Mouse (Mus musculus) frontal cortex, postnatal 36 days (tissue): ENCODE results near the gene Phf2.

ENCODE experiments used
- DNase-seq, 2 experiments: peaks; one replicate each; pipeline ENCODE4 v3.0.0; 2022; ENCODE audit warnings: low spot score in 2 of 2

Gene Phf2

DNA sequence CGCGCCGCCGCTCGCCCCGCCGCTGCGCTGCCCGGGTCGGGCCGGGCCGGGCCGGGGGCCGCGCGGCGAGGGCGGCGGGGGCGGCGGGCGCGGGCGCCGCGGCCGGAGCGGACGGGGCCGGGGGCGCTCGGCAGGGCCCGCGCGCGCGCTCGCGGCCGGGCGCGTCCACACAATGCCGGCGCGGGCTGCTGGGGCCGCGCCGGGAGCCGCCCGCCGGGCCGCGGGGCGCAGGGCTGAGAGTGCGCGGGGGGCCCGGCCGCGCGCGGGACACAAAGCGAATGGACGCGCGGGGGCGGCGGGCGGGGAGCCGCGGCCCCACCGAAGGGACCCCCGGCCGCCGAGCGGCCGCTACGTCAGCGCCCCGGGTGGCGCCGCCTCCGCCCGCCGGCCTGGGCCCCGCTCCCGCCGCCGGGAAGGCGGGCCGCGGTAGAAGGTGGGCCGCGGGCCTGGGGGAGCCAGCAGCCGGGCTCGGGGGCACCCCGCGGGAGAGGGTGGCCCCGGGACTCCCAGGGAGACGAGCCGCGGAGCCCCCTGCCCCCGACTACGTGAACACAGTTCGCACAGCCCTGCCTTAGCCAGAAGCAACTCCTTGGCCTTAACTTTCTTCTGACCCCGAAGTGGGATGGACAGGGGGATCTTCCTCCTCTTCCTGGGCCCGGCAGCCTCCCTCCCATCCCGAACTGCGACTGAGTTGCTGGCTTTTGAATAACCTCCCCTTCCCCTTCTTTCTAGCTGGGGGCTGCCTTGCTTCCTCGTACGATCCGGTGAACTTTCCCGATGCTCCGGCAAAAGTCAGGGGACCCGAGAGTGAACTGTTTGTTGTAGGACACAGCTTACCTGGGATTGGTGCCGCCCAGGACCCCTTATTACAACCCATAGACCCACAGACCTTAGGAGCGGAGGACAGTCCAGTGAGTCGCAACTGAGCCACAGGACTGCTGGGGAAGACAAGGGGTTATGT is at the start of gene Phf2:
Gene Phf2, minus strand, starts transcription at position 349 of the 961 bp plus-strand sequence.
- no peak for DNase-seq

DNA sequence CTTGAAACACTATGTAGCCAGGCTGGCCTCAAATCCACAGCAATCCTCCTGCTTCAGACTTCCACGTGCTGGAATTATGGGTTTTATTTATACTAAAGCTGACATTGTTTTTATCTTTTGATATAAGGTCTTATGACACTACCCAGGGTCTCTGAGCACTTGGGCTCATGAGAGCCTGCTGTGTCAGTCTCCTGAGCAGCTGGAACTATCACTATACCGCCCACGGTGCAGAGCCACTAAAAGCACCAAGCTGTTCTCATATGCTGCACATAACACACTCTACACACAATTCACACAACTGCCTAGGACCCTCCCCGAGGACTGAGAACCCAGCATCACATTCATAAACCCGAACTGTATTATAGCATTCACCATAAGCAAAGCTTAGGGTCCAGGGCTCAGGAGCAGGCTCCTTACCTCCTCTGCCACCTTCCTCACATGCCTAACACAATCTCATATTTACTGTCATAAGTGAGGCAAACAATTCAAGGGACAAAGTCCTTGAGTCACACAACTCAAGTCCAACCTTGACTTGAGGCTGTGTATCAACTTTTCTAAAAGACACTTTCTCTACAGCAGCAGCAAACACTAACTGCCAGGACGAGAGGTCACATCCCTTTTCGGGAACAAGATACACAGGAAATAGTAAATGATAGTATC is 49.0 kb upstream of the Phf2 start:
- DNase-seq, result peak in 1 of 2 experiments; percentile 33

DNA sequence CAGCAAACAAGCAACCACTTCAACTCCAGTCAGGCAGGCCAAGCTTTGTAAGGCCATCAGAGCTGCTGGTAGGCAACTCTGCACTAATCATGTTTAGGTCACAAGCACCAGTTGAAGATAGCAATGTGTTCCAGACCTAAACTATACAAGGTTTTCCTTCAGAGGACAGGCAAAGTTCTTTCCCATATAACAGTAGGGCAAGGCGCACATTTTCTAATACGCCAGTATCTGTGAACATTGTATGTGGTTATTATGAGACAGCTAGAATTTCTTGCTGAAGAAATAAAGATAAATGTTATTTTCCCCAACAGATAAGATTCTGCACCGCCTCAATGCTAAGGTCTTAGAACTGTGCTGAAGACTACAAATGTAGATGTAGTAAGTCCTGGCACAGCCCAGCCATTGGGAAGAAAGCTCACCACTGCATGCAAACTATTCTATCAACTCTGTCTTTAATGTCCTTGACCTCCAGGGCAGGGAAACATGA is 46.2 kb upstream of the Phf2 start:
- DNase-seq, result no peak

DNA sequence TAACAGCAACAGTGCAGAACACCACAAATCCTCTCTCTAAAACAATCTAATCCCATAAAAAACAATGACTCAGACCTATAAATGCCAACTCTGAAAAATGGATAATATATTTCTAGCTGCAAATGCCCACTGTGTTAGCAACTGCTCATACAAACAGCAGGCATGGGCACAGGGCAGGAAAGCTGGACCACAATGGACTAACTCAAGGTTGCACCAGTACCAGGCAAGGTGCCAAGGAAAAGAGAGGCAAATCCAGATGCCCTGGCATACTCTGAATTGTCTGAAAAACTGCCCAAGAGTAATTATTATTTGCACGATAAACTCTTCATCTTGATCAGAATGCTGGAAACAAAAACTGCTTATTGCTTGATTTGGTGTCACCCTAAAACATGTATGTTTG is 42.8 kb upstream of the Phf2 start:
- no peak for DNase-seq

DNA sequence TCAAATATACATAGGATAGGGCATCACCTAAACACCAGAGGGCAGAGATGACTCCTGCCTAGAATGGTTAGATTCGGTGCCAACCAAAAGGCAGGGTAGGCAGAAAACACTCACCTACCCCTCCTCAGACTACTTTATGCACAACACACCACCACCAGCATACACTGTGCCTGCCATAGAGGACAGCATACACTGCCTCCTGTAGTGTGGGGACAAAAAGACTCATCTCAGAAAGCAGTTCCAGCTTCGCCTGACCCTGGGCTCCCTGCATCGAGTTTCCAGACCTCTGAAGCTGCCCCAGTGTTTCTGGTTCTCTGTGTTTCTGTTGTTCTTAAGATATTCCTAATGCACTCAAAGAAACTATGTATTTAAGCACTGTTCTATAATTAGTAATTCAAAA is 42.2 kb upstream of the Phf2 start:
- no peak for DNase-seq

DNA sequence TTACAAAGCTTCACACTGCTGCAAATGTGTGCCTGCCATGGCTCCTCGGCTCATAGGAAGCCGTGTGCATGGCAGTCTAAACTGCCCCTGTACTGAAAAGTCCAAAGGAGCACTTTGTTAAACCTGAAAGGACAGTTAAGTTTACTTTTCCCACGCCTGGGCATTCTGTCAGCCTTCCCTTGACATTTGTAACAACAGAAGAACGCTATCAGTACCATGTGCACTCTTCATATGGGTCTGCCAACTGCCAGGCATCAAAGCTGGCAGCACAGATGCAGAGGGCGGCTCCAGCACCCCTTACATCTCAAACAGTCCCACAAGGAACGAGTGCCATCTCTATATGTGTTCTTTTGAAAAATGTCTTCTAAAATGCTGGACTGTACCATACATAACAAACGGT is 40.5 kb upstream of the Phf2 start:
- DNase-seq, result no peak

DNA sequence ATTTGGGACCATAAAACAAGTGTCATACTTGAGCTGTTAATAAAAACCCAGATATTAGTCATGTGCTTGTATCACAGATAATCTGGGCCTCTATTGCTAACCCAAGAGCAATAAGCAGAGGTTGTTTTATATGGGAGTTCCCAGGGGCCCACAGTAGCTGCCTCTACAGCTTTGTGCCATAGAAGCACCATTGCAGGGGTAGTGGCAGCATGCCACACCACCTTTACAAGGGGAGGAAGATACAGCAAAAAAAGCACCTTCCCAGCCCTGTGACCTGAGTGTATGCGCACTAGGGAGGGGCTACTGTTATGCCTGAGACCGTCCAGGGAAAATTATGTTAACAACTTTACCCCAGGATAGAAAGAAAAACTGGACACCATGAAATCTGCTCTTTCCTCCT is 34.5 kb upstream of the Phf2 start:
- DNase-seq, result no peak

DNA sequence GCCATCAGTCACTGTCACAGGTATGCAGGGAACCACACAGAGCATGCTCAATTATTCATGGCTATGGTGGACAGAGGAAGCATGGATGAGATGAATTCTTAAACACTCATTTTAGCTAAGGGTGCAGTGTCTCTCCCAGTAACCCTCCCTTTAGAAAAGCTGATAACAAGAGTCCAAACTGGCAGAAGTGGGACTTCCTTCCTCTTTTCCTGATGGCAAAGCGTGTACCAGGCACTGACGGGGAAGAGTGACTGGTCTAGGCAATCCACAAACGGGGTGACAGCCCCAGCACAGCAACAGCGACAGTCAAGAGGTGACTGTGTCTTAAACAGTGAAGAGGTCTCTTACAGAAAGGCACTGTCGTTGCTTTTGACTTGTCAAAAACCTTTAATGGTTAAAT is 24.5 kb upstream of the Phf2 start:
- no peak for DNase-seq

DNA sequence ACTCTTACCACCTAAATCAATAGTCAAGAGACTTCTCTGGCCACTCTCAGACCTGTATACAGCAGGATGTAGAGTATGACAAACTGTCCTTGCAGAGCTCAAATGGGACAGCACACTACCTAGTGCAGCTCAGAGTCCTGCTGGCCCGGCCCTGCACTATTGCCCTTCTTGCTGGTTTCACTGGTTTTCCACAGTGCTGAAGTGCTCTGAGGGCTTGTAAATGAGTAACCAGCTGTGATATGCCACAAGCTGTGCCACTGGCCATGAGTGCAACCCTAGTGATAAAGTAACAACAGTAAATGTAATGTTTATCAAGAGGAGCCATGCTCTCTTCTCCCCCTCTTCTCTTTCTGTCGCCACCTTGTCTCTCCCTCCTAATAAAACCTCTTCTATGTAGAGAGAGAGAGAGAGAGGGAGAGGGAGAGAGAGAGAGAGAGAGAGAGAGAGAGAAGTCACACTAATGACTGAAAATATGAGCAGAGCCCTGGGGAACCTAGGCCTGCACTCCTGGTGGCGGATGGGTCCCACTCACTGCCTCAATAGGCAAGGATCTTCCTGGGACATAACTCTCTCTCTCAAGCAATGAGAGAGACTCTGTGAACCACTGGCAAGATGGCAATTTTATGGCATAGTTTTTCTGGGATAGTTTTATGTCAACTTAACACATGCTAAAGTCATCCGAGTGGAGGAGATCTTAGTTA is 19.5 kb upstream of the Phf2 start:
- DNase-seq, result no peak

DNA sequence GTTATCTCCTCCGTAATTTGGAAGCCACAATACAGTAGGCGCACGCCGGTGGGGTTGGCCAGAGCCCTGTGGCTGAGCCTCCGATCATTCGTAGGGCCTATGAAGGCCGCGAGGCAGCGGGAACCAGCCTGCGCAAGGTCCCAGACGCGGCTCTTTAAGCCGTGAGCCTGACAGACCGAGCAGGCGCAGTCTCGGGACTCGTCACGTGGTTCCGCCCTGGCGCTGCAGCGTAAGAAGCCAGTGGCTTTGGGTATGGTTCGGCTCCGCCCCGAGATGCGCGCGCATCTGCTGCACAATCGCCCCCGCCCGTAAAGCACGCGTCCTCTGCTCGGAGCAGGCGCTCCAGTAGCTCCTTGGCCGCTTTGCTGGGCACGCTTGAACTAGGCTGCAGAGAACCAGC is 7.6 kb upstream of the Phf2 start:
- DNase-seq, result peak; percentile 97 to 99

DNA sequence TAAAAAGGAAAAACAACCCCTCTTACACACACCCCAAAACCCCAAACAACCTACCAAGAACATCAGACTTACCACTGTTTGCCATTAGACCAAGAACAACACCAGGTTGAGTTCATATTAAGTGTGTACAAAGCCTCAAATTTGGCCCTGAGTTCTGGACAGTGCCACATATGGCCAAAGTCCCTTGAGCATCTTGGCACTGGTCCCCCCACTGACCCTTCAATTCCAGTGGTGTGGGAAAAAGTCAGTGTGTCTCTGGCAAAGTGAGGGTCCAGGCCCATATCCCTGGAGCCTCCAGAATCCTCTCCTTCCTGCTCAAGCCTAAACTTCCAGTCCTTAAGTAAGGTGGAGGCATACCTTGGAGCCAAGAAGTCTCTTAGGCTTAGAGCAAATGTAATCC is 6.9 kb upstream of the Phf2 start:
- DNase-seq, result no peak

DNA sequence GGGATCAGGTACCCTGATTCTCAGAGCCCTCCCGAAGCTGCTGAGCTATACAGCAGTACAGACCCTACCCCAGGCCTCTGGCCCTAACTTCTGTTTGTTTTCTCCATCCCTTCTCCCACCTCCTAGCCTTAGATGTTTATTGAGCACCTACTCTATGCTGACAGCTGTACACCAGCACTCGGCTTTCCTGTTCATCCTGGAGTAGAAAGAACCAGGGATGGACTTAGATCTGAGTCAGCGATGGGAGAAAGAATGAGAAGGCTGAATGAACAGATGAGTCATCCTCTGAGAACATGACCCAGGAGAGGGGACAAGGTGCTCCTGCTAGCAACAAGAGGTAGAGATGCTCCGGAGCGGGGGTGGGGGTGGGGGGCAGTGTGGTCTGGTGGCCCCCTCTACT is 1.8 kb upstream of the Phf2 start:
- no peak for DNase-seq

DNA sequence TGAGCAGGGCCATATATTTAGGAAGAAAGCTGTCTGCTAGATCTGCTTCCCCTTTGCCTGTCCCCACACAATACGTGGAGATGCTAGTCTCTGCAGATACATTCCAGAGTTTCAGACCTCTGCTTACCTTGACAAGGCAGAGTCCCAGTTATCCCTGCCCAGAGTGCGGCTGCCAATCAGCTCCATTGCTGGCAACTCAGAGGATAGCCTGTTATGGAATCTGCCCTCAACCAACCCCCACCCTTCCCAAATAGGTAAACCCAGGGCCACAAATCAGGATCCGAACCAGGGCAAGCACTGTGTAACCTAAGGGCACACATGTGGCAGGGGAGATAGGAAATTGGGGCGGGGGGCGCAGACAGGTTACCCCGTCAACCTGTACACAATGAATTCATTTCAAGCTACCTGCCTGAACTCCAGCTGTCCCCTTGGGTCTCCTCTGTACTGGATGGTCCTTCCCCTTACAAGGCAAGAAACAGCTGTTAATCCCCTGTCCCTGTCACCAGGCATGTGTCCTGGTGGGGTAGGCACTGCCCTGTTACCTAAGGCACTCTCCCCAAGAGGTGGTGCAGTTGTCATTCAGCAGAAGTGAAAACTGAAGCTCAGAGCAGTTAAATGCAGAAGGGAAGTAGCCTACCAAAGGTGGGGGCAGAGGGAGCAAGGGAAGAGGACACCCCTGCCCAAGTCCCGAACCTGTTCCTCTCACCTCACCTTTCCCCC is 1.1 kb upstream of the Phf2 start:
- no peak for DNase-seq

DNA sequence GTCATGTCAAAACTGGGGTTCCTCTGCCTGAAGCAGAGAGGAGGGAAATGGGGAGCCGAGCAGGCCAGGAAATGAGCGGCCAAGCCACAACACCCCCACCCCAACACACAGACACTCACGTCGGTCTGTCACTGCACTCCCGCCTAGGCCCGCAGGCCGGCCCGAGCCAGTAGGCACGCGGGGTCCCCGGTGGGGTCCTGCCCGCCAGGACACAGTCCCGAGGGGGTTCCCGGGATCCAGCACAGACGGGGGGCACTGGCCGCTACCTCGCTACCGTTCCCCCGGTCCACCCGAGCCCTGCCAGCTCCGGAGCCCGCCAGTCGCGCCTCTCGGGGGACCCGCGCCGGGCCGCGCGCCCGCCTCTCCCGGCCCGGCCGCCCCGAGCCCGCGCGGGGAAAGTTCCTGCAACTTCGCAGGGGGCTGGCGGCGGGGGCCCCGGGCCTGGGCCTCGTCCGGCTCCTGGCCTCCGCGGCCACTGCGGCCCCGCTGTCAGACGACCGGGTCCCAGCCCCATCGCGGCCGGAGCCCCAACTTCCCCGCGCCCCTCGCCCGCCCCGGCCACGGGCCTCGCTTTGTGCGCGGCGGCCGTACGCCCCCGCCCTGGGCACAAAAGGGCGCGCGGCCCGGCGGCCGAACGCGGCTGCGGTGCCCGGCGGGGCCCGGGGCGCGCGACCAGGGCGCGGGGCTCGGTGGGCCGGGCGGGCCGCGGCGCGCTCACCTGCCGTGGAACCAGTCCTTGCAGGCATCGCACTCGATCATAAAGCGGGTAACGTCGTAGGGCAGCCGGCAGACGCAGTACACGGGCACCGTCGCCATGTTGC is 759 bp downstream of the Phf2 start:
- DNase-seq, result no peak

DNA sequence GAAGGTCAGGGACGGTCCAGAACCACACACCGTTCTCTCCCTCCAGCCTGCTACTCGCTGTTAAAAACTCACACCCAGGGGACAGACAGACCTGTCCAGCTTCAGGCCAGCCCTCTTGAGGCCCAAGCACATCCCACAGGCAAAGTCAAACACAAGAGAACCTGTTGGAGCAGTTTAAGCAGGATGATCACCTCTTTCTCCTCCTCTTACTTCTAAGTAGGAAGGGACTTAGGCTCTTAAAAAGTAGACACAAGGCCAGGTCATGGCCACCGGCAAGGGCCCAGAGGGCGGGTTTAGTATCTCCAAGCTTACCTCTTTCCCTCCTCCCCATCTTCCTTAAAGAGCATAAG is 1.3 kb downstream of the Phf2 start:
- no peak for DNase-seq

DNA sequence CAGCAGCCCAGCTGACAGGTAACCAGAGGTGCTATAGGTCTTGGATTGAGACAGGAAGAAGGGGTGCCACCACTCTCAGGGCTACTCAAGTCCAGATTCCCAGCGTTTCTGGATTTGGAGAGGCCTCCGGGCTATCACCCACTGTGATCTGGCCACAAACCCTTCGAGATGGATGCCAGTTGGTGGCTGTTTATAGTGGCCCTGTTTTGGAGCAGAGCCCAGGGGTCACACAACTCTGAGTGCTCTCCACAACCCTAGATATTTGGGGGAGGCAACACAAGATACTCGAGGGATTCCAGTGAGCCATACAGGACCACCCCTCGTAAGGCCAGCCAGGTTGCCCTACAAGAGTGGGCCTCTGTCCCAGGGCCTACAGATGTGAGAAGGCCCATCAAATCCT is 1.8 kb downstream of the Phf2 start:
- DNase-seq, result no peak

DNA sequence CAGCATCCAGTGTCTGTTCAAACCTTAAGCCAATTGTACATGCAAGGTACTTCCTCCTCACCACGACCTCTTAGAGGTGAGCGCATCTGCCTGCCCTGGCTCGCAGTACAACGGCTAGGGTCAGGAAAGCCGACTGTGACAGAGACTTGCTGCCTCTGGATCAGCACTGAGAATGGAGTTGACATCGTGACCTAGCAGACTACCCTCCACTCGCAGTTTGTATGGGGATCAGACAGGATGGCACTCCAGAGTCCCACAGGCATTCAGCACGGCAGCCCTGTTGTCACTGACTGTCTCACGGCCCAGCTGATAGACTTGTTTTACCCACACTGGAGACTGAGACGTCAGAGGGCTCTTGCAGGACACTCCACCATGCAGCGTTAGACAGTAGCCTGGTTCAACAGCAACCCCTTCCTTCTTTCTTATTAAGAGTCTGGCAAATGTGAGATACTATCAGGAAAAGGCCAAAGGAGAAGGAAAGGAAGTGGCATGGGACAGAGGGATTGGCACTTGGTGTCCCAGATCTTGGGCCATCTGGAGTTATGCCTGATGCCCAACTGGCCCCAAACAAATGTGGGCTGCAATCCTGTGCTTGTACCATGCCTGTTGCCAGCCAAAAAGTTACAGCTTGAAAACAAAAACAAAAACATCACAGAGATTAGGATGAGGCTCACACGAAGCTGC is 6.1 kb downstream of the Phf2 start:
- no peak for DNase-seq

DNA sequence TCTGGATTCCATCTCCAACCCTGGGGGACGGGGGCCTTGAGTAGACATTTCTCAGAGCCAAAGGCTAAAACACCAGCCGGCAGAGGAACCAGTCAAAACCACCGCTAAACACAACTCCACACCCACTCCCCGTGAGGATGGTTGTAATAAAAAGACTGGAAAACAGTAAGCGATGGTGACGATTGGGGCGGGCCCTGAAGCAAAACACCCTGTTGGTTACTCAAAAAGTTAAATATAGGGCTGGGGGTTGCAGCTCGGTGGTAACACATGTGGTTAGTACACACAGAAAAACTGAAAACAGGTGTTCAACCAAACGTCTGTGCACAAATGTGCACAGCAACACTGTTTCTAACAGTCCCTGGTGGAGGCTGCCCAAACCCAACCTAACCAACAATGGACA is 7.4 kb downstream of the Phf2 start:
- DNase-seq, result no peak

DNA sequence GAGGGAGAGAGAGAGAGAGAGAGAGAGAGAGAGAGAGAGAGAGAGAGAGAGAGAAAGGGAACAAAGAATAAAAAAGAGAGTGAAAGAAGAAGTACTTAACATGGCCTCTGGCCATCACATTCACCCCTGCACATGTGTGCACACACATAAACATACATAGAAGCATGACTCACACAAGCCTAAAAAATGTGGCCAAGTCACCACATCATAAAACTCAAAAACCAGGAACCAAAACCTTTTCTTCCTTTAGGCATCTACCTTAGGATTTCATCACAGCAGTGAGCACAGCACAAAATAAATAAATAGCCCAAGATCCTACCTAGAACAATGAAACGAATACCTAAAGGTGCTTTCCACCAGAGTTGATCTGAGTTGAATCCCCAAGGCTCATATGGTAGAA is 9.0 kb downstream of the Phf2 start:
- DNase-seq, result no peak

DNA sequence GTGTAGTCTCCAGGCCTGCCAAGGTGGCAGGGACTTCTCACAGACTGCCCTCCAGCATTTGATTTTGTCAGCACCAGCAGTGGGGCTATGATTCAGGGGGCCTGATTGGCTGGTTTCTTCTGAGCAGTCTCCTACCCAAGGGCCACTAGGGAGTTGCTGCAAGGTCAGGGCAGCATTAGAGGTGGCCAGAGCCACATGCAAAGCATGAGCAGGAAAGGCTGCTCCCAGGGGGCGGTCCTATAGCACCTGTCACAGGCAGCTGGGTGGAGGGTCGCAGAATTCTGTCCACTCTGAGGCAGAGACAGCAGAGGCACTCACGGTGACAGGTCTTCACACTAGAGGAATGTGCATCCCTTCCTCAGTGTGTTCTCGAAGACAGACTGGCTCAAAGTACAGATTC is 12.1 kb downstream of the Phf2 start:
- DNase-seq, result no peak
